Mouse (Mus musculus): ENCODE measurements at regions not wholly inside any gene's neighbourhood (a gene's known extent, or its start where the extent isn't known, plus 50 kb on each side); places are given as distances from the start of the nearest gene placed in this dataset.

DNA sequence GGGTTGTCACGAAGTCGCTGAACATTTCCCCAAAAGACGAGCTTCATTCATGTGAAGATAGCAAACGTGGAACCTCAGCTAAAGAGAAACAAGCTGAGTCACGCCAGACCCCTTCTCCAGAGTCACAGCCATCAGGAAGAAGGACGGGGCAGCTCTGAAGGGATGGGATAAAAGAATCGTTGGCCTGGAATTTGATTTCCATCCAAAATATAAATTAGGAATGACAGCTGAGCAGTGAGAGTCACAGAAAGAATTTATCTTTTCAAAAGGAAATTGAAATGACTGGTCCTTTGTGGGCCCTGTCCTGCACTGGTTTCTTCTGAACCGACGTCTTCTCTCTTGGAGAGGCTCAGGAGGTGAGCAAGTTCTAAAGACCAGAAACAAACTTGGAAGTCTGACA lies 310.1 kb upstream of the Prox1 start:
- no peak for TF ChIP-seq CTCF (IDR thresholded peaks at IDR 0.05; ENCODE audit: extremely low read depth, insufficient read length, insufficient replicate concordance, low read depth, low read length)
- no peak for TF ChIP-seq POLR2A (IDR thresholded peaks at IDR 0.05; ENCODE audit: low read depth, low read length)
